Mouse (Mus musculus): ENCODE measurements around the gene Zfp940.

Zfp940 gene

GRCm38 (mm10) chr7:29792906-29793305, 60.6 kb downstream of the Zfp940 start:
- DNase-seq = no peak

DNA sequence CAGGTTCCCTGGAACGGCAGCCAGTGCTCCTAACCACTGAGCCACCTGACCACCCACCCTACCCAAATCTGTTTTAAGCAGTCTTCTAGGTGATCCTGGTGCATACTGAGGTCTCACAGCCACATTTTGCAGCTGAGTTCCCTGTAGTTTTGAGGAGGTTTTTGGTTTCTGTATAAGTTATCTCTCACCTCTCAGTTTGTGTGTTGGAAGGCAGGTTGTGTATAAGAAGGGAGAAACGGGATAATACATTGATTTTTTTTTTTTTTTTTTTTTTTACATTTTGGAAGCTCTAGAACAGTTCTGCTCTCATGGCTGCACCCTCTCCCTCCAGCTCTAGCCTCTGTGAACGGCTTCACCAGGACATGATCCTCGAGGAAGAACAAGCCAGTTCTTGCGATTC, 67.6 kb downstream of the Zfp940 start:
- DNase-seq = no peak

DNA sequence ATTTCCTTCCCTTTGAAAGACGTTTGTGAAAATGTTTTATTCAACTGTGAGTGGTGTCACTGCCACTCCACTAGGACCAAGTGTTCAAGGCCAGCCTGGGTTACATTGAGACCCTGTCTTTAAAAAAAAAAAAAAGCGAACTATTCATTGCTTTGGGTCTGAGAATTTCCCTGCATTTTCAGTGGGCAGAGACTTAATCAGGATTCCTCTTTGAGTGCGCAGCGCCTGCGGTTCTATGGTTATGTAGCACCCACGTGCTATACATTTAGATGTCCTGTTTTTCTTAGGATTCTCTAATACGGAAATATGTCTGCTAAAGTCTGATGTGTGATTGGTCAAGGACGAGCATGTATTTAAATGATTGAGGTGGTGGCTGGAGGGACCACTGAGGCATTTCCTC, 68.4 kb downstream of the Zfp940 start:
- no peak for DNase-seq

DNA sequence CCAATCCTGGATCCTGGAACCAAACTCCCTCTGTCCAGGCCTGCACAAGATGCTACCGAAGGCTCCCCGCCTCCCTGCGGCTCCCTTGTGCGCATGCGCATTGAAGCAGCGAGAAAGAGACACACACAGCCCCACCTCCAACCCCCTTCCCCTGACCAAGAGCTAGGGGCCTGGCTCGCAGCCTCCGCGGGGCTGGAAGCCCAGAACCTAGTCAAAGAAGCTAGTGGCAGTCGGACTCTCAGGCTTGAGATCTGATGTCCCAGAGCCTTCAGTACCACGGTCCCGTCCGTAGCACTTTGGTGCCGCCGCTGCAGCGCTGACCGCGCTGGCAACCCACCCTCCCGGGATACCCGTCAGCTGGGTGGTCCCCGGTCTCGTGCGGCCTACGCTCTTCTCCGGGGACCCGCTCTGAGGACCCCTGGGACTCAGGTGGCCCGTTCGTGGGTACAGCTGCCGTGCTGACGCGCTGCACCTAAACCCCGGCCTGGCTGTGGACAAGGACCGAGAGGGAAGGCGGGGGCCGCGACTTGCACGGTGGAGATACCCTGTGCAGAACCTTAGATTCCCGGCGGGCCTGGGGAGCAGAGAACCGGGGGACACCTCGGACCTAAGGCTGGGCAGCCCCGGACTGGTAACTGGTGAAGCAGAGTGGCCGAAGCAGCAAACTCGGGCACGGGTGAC, 69.5 kb downstream of the Zfp940 start, which contains the start of gene Zfp30:
Gene Zfp30, plus strand, starts transcription at position 128 of the 681 bp plus-strand sequence.
- peak; percentile 76 to 78 for DNase-seq
